Mouse (Mus musculus) embryonic facial prominence, embryonic 10.5 days (tissue): ENCODE results near the gene Copz1. TPM values are rescaled to one million over a fixed set of nuclear protein-coding genes. Genes with fewer than 3 reads are reported as not detected.

Source experiments
- DNase-seq: peaks from one replicate; pipeline ENCODE4 v3.0.0-alpha.2; 2017; ENCODE audit warnings: low spot score
- H3K27ac ChIP-seq: fragments of 300-500 bp; sonication (generic); replicated peaks from 2 replicates; pipeline ENCODE4 v1.5.1; 2016; ENCODE audit warnings: mild to moderate bottlenecking
- H3K27me3 ChIP-seq: fragments of 300-500 bp; sonication (generic); replicated peaks from 2 replicates; pipeline ENCODE4 v1.6.1; 2016; ENCODE audit warnings: low read depth, mild to moderate bottlenecking; ENCODE audit not compliant: poor library complexity, severe bottlenecking
- H3K36me3 ChIP-seq: fragments of 300-500 bp; sonication (generic); replicated peaks from 2 replicates; pipeline ENCODE4 v1.6.1; 2016; ENCODE audit warnings: mild to moderate bottlenecking, moderate library complexity
- H3K4me1 ChIP-seq: fragments of 300-500 bp; sonication (generic); 2 replicates; pipeline ENCODE4 v1.6.1; 2016
- H3K4me3 ChIP-seq: fragments of 300-500 bp; sonication (generic); 2 replicates; pipeline ENCODE4 v1.5.1; 2016; ENCODE audit warnings: mild to moderate bottlenecking, moderate library complexity
- H3K9me3 ChIP-seq: fragments of 300-500 bp; sonication (generic); 2 replicates; pipeline ENCODE4 v1.6.1; 2016; ENCODE audit warnings: mild to moderate bottlenecking
- WGBS: fragments of 180-500 bp; shearing (Covaris S2); methylation state at CpG from one replicate; pipeline ENCODE4 v1.1.7; 2016; 5-methylcytosine and 5-hydroxymethylcytosine counted together
- microRNA counts: library from miRNA; unstranded; fragments of <30 nt; microRNA quantifications from one replicate; lab custom pipeline; 2017
- microRNA-seq: library from miRNA; unstranded; fragments of <30 nt; microRNA quantifications from one replicate; pipeline ENCODE4, GENCODE M21; 2017
- polyA plus RNA-seq: library from polyadenylated mRNA; unstranded; fragments of >200 nt; fragmentation: Nextera tagmentation; extraction: Ambion mirVana; gene quantifications from 2 replicates; pipeline ENCODE4 v1.2.1, GENCODE M21; 2016

Copz1 gene
- polyA plus RNA-seq, 1 experiment from 2014 or later, result 281 TPM

DNA sequence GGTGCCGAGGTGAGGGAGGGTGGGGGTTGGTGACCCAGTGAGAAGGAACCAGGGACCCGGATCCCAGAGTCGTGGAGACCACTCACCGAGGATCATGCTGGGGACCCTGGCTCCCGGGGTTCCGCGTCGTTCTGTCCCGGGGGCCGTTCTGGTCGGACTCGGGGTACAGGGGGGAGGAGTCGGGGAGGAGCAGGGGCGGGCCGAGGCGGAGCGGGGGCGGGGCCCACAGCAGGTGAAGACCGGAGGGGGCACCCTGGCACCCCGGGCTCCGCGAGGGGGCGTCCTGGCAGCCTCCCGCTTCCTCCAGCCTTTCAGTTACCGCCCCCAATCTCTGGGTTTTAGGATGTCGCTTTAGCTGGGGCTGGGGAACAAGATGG, 67.4 kb downstream of the Copz1 start, which contains the start of gene Zfp385a:
Gene Zfp385a (minus strand): TSS at position 133 of the 377 bp plus-strand sequence.
- Histone ChIP-seq H3K27ac (peak within 1 kb of the TSS; percentile 42), H3K27me3 (peaks cover 60% of the 10 kb centered on the region), H3K4me3 (peak within 1 kb of the TSS; percentile 76), H3K4me1 (peaks cover 77% of the 10 kb centered on the region), H3K9me3 (no peaks in the 10 kb centered on the region), H3K36me3 (peaks cover 13% of the 10 kb centered on the region)
- peak; percentile 74 for DNase-seq
- WGBS, result 0% methylated on average over 26 of the region's 26 CpGs

DNA sequence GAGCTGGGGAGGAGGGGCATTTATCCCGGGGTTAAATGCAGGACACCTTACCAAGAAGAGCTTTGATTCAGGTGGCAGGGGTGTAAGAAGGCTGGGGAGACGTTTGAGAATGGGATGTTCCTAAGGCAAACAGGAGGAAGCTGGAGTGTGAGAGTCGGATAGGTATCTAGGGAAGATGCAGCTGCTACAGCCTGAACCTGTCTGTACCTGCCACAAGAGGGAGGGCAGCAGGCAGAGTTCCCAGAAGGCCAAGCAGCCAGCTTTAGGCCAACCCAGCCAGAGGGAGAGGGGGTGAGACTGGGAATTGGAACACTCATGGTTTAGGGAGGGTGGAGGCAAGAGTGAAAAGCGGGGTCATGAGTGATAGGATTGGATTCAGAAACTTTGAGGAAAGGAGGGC, 68.3 kb downstream of the Copz1 start:
- H3K4me1 ChIP-seq, result peaks cover 68% of the 10 kb centered on the region

DNA sequence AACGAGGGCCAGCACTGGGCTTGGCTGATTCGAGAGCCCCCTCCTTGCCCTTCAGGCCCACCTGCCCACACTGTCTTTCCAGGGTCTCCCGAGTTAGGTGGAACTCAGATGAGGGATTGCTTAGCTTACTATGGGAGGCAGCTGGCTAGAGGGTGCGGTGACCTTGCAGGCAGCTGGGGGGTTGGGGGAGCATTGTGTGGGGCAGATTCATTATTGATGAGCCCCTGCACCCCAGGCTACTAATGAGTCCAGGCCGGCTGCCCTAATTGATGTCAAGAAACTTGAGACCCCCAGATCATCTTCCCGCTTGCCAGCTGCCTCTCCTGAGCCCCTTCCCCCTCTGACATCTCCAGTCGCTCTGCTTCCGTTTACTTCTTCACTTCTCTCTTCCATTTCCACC, 69.0 kb downstream of the Copz1 start:
- H3K27me3 ChIP-seq, result peaks cover 56% of the 10 kb centered on the region
- peak overlapping the region; percentile 45; the same call in 1 of the 2 replicates for H3K27ac ChIP-seq

More for the DNA sequence above, 68.3 kb downstream of the Copz1 start:
- H3K27me3 ChIP-seq, result peaks cover 60% of the 10 kb centered on the region
- H3K4me3 ChIP-seq, result peak overlapping the region; percentile 76
- H3K27ac ChIP-seq, result no peak overlapping the region; the same call in 1 of the 2 replicates
- WGBS, result 18% methylated on average over 4 of the region's 4 CpGs
- peak; percentile 45 for DNase-seq
- H3K9me3 ChIP-seq, result no peaks in the 10 kb centered on the region
- peaks cover 21% of the 10 kb centered on the region for H3K36me3 ChIP-seq

DNA sequence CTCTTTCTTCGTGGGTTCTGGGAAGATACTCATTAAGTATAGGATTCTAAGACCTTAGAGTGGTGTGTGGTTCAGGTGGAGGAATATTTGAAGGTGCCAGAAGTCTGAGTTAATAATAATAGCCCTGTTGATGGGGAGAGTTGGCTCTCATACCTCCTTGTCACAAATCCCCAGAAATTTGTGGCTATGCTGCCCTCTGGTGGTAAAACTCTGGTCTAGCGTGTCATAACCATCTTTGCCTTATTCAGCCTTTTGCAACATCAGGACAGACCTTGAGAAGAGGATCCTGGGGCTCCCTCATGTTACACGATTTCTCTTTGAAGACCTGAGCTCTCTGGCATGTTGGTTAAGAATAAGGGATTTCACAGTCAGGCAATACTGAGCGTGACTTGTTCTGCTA, 69.9 kb downstream of the Copz1 start:
- Histone ChIP-seq H3K27ac (no peak overlapping the region), H3K9me3 (no peaks in the 10 kb centered on the region), H3K36me3 (peaks cover 38% of the 10 kb centered on the region), H3K4me1 (peaks cover 53% of the 10 kb centered on the region), H3K4me3 (no peak overlapping the region), H3K27me3 (peaks cover 48% of the 10 kb centered on the region)
- peak; percentile 83 for DNase-seq
- WGBS, result 16% methylated on average over 4 of the region's 4 CpGs

More for the DNA sequence above, 69.0 kb downstream of the Copz1 start:
- Histone ChIP-seq H3K9me3 (no peaks in the 10 kb centered on the region), H3K4me1 (peaks cover 62% of the 10 kb centered on the region), H3K4me3 (peak overlapping the region; percentile 32; the same call in 1 of the 2 replicates), H3K36me3 (peaks cover 29% of the 10 kb centered on the region)
- 27% methylated on average over 8 of the region's 8 CpGs for WGBS
- DNase-seq, result peak; percentile 48

DNA sequence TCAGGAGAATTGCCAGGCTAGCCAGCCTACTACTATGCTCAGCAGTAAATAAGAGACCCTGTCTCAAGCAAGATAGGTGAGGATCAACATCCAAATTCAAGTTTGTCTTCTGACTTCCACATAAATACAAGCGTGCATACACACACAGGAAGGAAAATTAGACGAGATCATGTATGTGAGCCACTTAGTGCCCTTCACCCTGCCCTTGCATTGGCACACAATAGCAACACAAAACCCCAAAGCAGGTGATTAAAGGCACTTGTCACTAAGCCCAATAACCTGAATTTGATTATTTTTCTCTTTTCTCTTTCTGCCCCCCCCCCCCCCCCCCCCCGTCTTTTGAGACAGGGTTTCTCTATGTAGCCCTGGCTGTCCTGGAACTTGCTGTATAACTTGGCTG, 70.5 kb downstream of the Copz1 start:
- WGBS, result 64% methylated on average over 3 of the region's 3 CpGs
- no peak for DNase-seq
- Histone ChIP-seq H3K4me3 (no peak overlapping the region), H3K27ac (no peak overlapping the region), H3K27me3 (peaks cover 42% of the 10 kb centered on the region), H3K4me1 (peaks cover 47% of the 10 kb centered on the region), H3K36me3 (peaks cover 44% of the 10 kb centered on the region), H3K9me3 (no peaks in the 10 kb centered on the region)

DNA sequence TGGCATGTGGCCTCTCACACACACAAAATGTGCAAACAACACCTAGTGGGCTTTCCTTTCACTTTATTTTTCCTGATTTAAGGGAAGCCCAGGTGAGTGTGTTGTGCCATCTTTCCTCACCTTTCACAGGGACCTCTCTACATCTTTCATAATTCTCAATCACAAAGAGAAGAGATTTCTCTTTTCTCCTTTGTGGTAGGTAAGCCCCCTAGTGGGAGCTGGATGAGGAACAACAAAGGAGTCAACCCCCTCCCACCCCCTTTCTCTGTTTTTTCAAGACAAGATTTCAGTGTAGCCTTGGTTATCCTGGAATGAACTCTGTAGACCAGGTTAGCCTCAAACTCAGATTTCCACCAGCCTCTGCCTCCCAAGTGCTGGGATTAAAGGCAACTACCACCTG, 71.0 kb downstream of the Copz1 start:
- peaks cover 42% of the 10 kb centered on the region for H3K4me1 ChIP-seq
- H3K27ac ChIP-seq, result no peak overlapping the region
- no peaks in the 10 kb centered on the region for H3K9me3 ChIP-seq
- no peak for DNase-seq
- H3K36me3 ChIP-seq, result peaks cover 49% of the 10 kb centered on the region
- H3K4me3 ChIP-seq, result no peak overlapping the region
- H3K27me3 ChIP-seq, result peaks cover 36% of the 10 kb centered on the region

DNA sequence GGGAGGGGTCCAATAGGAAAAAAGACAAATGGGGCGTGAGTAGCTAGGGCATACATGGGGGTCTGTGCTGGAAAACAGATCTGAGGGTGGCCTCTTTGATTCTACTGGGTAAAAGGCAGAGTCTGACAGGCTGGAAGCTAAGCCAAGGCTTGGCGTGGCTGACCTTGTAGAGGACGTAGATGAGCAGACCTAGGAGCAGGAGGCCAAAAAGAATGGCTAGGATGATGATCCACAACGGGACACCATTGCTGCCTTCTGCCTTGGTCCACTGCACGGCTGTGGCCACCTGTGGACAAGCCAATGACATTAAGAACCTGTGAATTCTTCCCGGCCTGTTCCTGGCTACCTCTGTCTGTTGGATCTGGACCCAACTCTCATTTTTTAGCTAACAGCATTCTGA, 73.3 kb downstream of the Copz1 start:
- no peak overlapping the region for H3K27ac ChIP-seq
- 90% methylated on average over 6 of the region's 6 CpGs for WGBS
- no peak for DNase-seq
- no peak overlapping the region for H3K4me3 ChIP-seq
- H3K4me1 ChIP-seq, result peaks cover 20% of the 10 kb centered on the region
- H3K27me3 ChIP-seq, result peaks cover 14% of the 10 kb centered on the region
- H3K9me3 ChIP-seq, result no peaks in the 10 kb centered on the region
- H3K36me3 ChIP-seq, result peaks cover 72% of the 10 kb centered on the region

DNA sequence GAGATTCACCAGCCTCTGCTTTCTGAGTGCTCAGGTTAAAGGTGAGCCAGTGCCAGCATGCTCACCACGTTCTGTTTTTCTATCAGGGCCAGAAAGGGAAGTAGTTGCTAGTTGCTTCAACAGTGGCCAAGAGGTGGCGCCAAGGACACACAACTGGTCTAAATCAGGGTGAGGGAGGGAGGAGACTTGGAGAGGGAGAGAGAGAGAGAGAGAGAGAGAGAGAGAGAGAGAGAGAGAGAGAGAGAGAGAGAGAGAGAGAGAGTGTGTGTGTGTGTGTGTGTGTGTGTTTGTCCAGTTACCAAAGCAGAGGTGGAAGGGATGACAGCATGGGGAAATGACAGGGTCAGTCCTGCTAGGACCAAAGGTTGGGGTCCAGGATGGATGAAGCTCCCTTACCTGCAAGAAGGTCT, 74.8 kb downstream of the Copz1 start:
- peak; percentile 64 for DNase-seq
- Histone ChIP-seq H3K4me1 (peaks cover 5% of the 10 kb centered on the region), H3K27ac (no peak overlapping the region), H3K27me3 (no peaks in the 10 kb centered on the region), H3K36me3 (peaks cover 86% of the 10 kb centered on the region), H3K9me3 (no peaks in the 10 kb centered on the region), H3K4me3 (no peak overlapping the region)
- 5% methylated on average over 2 of the region's 2 CpGs for WGBS

MicroRNAs within 50 kb of the gene (microRNA counts, 519-probe panel; counts per million panel counts)
- 5,180 counts per million, percentile 88 among the panel's probes with 10 or more counts for microRNA mmu-miR-148b (lab: Ali Mortazavi, UCI)

Small RNAs within 50 kb of the gene (microRNA-seq; reads per million reads assigned to microRNA genes)
- gene Mir148b, result 288 reads per million, percentile 62 among the genes with 10 or more reads in this experiment

Other genes starting within 250 kb of the Copz1 start
- 15.7 and 19.6 TPM in 2 replicates for gene Smug1, start 105.6 kb upstream of the Copz1 start, polyA plus RNA-seq
- gene Cbx5, start 32.9 kb upstream of the Copz1 start, polyA plus RNA-seq, result 202 and 206 TPM in 2 replicates
- gene Hnrnpa1, start 32.3 kb upstream of the Copz1 start, polyA plus RNA-seq, result 1,897 and 1,928 TPM in 2 replicates
- 4.7 and 5.9 TPM in 2 replicates for gene Nfe2, start 14.3 kb upstream of the Copz1 start, polyA plus RNA-seq
- 0.16 and 0.29 TPM in 2 replicates for gene Gpr84, start 37.9 kb downstream of the Copz1 start, polyA plus RNA-seq
- 22.1 and 22.7 TPM in 2 replicates for gene Zfp385a, start 67.4 kb downstream of the Copz1 start, polyA plus RNA-seq
- gene Itga5, start 94.0 kb downstream of the Copz1 start, polyA plus RNA-seq, result 29.5 and 29.7 TPM in 2 replicates
- not detected in 2 replicates for gene Gtsf1, start 157.8 kb downstream of the Copz1 start, polyA plus RNA-seq
- gene Gtsf2, start 175.8 kb downstream of the Copz1 start, polyA plus RNA-seq, result not detected in 2 replicates
- 1.1 and 1.3 TPM in 2 replicates for gene Nckap1l, start 181.1 kb downstream of the Copz1 start, polyA plus RNA-seq
- 6.0 and 10.4 TPM in 2 replicates for gene Pde1b, start 230.3 kb downstream of the Copz1 start, polyA plus RNA-seq